In genomic region chr5:3543629-3544479, GRCm38 (mm10) we compare ENCODE assay signal across 8 mouse cellular contexts. TPM values are rescaled to one million over a fixed set of nuclear protein-coding genes. Genes with fewer than 3 reads are reported as not detected.
DNase-seq lines count a peak whose midpoint lies in the region; ATAC-seq and TF ChIP-seq lines count a peak whose summit lies in the region.

Gene Fam133b, plus strand, starts transcription at chr5:3543833.

- peak within 1 kb of the TSS; percentile 93 for H3K4me3 ChIP-seq in embryonic facial prominence, embryonic 13.5 days
- peak within 1 kb of the TSS; percentile 90 for H3K4me3 ChIP-seq in limb, embryonic 14.5 days (replicated peaks; ENCODE audit: low read length)
- peak within 1 kb of the TSS; percentile 79 for H3K4me3 ChIP-seq in midbrain, postnatal 0 days (ENCODE audit: low read depth, low read length)

- no peaks in the 10 kb centered on the region for H3K9me3 ChIP-seq in embryonic facial prominence, embryonic 13.5 days
- H3K9me3 ChIP-seq in limb, embryonic 14.5 days (ENCODE audit: control insufficient read depth, low read length), result no peaks in the 10 kb centered on the region
- no peaks in the 10 kb centered on the region for H3K9me3 ChIP-seq in midbrain, postnatal 0 days (ENCODE audit: low read length)

- under 1% methylated on average over 80 of the region's 80 CpGs for WGBS in embryonic facial prominence, embryonic 13.5 days
- under 1% methylated on average over 39 of the region's 80 CpGs for WGBS in limb, embryonic 14.5 days
- under 1% methylated on average over 65 of the region's 80 CpGs for WGBS in midbrain, postnatal 0 days

- H3K27me3 ChIP-seq in embryonic facial prominence, embryonic 13.5 days, result no peaks in the 10 kb centered on the region
- H3K27me3 ChIP-seq in limb, embryonic 14.5 days (ENCODE audit: control insufficient read depth, insufficient read depth, low read length), result no peaks in the 10 kb centered on the region
- H3K27me3 ChIP-seq in midbrain, postnatal 0 days (ENCODE audit: insufficient read depth, low read length), result no peaks in the 10 kb centered on the region

- peak; percentile 92 for ATAC-seq in embryonic facial prominence, embryonic 13.5 days (ENCODE audit: insufficient number of reproducible peaks, insufficient read depth, low FRiP score, low TSS enrichment, low read depth)
- peak; percentile 97 for ATAC-seq in limb, embryonic 14.5 days (ENCODE audit: low FRiP score, low read depth)
- peak; percentile 96 for ATAC-seq in midbrain, postnatal 0 days (ENCODE audit: low FRiP score)

- TF ChIP-seq POLR2A in limb, embryonic 14.5 days (IDR thresholded peaks at IDR 0.05; ENCODE audit: borderline replicate concordance, extremely low read depth, insufficient read depth, insufficient read length), result peak; percentile 71; the same call in 1 of the 2 replicates

- peaks cover 11% of the 10 kb centered on the region for H3K36me3 ChIP-seq in embryonic facial prominence, embryonic 13.5 days
- H3K36me3 ChIP-seq in limb, embryonic 14.5 days (ENCODE audit: control insufficient read depth, insufficient read depth, low read length), result no peaks in the 10 kb centered on the region
- no peaks in the 10 kb centered on the region for H3K36me3 ChIP-seq in midbrain, postnatal 0 days (ENCODE audit: insufficient read depth, low read length)

- peak; percentile 92 for DNase-seq in 3134 (ENCODE audit: extremely low read depth, insufficient read length, low spot score)
- DNase-seq in adrenal gland, postnatal 36 days, result peak; percentile 98 to 99
- DNase-seq in heart, adult 8-10 months (ENCODE audit: low spot score), result peak; percentile 93
- peak; percentile 96 for DNase-seq in kidney, adult 9 months
- peak; percentile 90 for DNase-seq in limb, embryonic 14.5 days (ENCODE audit: low spot score)
- DNase-seq in midbrain, postnatal 0 days (ENCODE audit: low spot score), result peak; percentile 94
- DNase-seq in spleen, postnatal 14 days (ENCODE audit: low spot score in 2 of 2), result peak; percentile 94 to 99

- peak within 1 kb of the TSS; percentile 70 for H3K4me2 ChIP-seq in embryonic facial prominence, embryonic 13.5 days
- peak within 1 kb of the TSS; percentile 72 for H3K4me2 ChIP-seq in limb, embryonic 14.5 days (replicated peaks; ENCODE audit: low read depth, low read length, severe bottlenecking)
- H3K4me2 ChIP-seq in midbrain, postnatal 0 days (ENCODE audit: low read depth, low read length, poor library complexity, severe bottlenecking), result peak within 1 kb of the TSS; percentile 61

- peak within 1 kb of the TSS; percentile 96 for H3K9ac ChIP-seq in embryonic facial prominence, embryonic 13.5 days
- peak within 1 kb of the TSS; percentile 95 for H3K9ac ChIP-seq in limb, embryonic 14.5 days (ENCODE audit: low read depth, low read length, severe bottlenecking)
- H3K9ac ChIP-seq in midbrain, postnatal 0 days (replicated peaks; ENCODE audit: low read length, poor library complexity, severe bottlenecking), result peak within 1 kb of the TSS; percentile 87

- peak within 1 kb of the TSS; percentile 95 for H3K27ac ChIP-seq in embryonic facial prominence, embryonic 13.5 days
- H3K27ac ChIP-seq in limb, embryonic 14.5 days (replicated peaks; ENCODE audit: low read depth, low read length), result peak within 1 kb of the TSS; percentile 94
- H3K27ac ChIP-seq in midbrain, postnatal 0 days (ENCODE audit: low read depth, low read length), result peak within 1 kb of the TSS; percentile 84

- peaks cover 10% of the 10 kb centered on the region for H3K4me1 ChIP-seq in embryonic facial prominence, embryonic 13.5 days
- H3K4me1 ChIP-seq in limb, embryonic 14.5 days (ENCODE audit: control insufficient read depth, insufficient read depth, low read length), result peaks cover 10% of the 10 kb centered on the region; the same call in 1 of the 2 replicates
- H3K4me1 ChIP-seq in midbrain, postnatal 0 days (ENCODE audit: insufficient read depth, low read length), result peaks cover 5% of the 10 kb centered on the region; the same call in 1 of the 2 replicates

- peak; percentile 95 for TF ChIP-seq CTCF in midbrain, postnatal 0 days (IDR thresholded peaks at IDR 0.05)

RNA-seq across cellular contexts. Expression of gene Fam133b, which starts in this region (rescaled TPM):
- 10 to 100 TPM; 23.3 to 30.9 TPM for total RNA-seq in adrenal gland, postnatal 36 days (2021)
- 39.1 and 41.6 TPM in 2 replicates for polyA plus RNA-seq in embryonic facial prominence, embryonic 13.5 days (2015; fragmentation: Nextera tagmentation; extraction: Ambion mirVana)
- 10 to 100 TPM; 10.0 to 11.7 (median 11.1) TPM for total RNA-seq in heart, adult 8-10 months (2022)
- 25.3 and 32.1 TPM in 2 replicates for polyA plus RNA-seq in limb, embryonic 14.5 days (2012; rRNA removed)
- 29.2 and 32.2 TPM in 2 replicates for polyA plus RNA-seq in limb, embryonic 14.5 days (2014; fragmentation: Nextera tagmentation; extraction: Ambion mirVana)
- 23.9 and 24.3 TPM in 2 replicates for total RNA-seq in midbrain, postnatal 0 days (2014; rRNA removed)
- 20.3 and 25.1 TPM in 2 replicates for polyA plus RNA-seq in midbrain, postnatal 0 days (2015; fragmentation: Nextera tagmentation; extraction: Ambion mirVana)

Comparison
In these comparisons a context has a peak if more than half of its experiments do, and no peak if none do; other contexts are left out.
1. Peak in every context shown above with its lines: DNase-seq, ATAC-seq, H3K4me3 ChIP-seq and H3K27ac ChIP-seq.